Mouse (Mus musculus) CH12F3 (cell line): ENCODE data around the gene Crkl.

Experiments
- in situ Hi-C: fragments of 300-500 bp; cut with MboI; formaldehyde crosslinking; loops from 2 replicates; pipeline ENCODE4 v1.14.3; 2020; ENCODE audit warnings: low sequenced_read_pairs

Crkl gene

GRCm38 (mm10) chr16:17451541-17452372 lies at the start of gene Crkl:
Gene Crkl, plus strand, starts transcription at chr16:17451987.
- in situ Hi-C loops: no loop called here

- in situ Hi-C loops: no loop called here
Measured at GRCm38 (mm10) chr16:17402855-17403254, 48.9 kb upstream of the Crkl start.

GRCm38 (mm10) chr16:17405271-17405696 lies 46.5 kb upstream of the Crkl start:
- in situ Hi-C loops: no loop called here

GRCm38 (mm10) chr16:17405736-17406443 lies 45.9 kb upstream of the Crkl start, which contains the start of the genes Snap29 and Pi4ka:
Gene Snap29, plus strand, starts transcription at chr16:17405986.
Gene Pi4ka, minus strand, starts transcription at chr16:17406314.
- in situ Hi-C loops: no loop called here

GRCm38 (mm10) chr16:17406512-17407231 lies 45.1 kb upstream of the Crkl start:
- in situ Hi-C loops: no loop called here

- in situ Hi-C loops: no loop called here
Measured at GRCm38 (mm10) chr16:17409046-17409445, 42.7 kb upstream of the Crkl start.

GRCm38 (mm10) chr16:17410209-17410608 lies 41.6 kb upstream of the Crkl start:
- in situ Hi-C loops: no loop called here

GRCm38 (mm10) chr16:17423021-17423420 lies 28.8 kb upstream of the Crkl start:
- in situ Hi-C loops: no loop called here

- in situ Hi-C loops: no loop called here
Measured at GRCm38 (mm10) chr16:17432576-17432975, 19.2 kb upstream of the Crkl start.

- in situ Hi-C loops: no loop called here
Measured at GRCm38 (mm10) chr16:17452373-17452715, 557 bp downstream of the Crkl start.

- in situ Hi-C loops: no loop called here
Measured at GRCm38 (mm10) chr16:17456901-17457300, 5.1 kb downstream of the Crkl start.

GRCm38 (mm10) chr16:17460254-17460653 lies 8.5 kb downstream of the Crkl start:
- in situ Hi-C loops: no loop called here

GRCm38 (mm10) chr16:17461596-17461995 lies 9.8 kb downstream of the Crkl start:
- in situ Hi-C loops: no loop called here

GRCm38 (mm10) chr16:17463184-17463583 lies 11.4 kb downstream of the Crkl start:
- in situ Hi-C loops: no loop called here

GRCm38 (mm10) chr16:17466875-17467663 lies 15.3 kb downstream of the Crkl start:
- in situ Hi-C loops: no loop called here

- in situ Hi-C loops: no loop called here
Measured at GRCm38 (mm10) chr16:17472498-17472897, 20.7 kb downstream of the Crkl start.

- in situ Hi-C loops: no loop called here
Measured at GRCm38 (mm10) chr16:17474091-17474490, 22.3 kb downstream of the Crkl start.

- in situ Hi-C loops: no loop called here
Measured at GRCm38 (mm10) chr16:17474761-17475160, 23.0 kb downstream of the Crkl start.

GRCm38 (mm10) chr16:17475326-17475725 lies 23.5 kb downstream of the Crkl start:
- in situ Hi-C loops: no loop called here

GRCm38 (mm10) chr16:17478331-17478943 lies 26.6 kb downstream of the Crkl start:
- in situ Hi-C loops: no loop called here
